Mouse (Mus musculus) erythroblast, adult 5-6 weeks (primary cell): ENCODE results near the gene Esp1. TPM values are rescaled to one million over a fixed set of nuclear protein-coding genes. Genes with fewer than 3 reads are reported as not detected.
"Not testable (repeated sequence)": the region's sequence is repeated elsewhere in the genome, so short reads cannot be mapped to it uniquely, and the experiment has no call there.

Experiments used
- ATAC-seq: replicated peaks from 2 replicates; pipeline ENCODE4 v1.8.0; 2016; ENCODE audit warnings: moderate number of reproducible peaks, mild to moderate bottlenecking, moderate TSS enrichment, inconsistent platforms; ENCODE audit not compliant: poor library complexity, low FRiP score, severe bottlenecking
- total RNA-seq, 2 experiments: library from RNA; stranded (forward) in 1 of 2; stranded (reverse) in 1 of 2; fragments of 150-400 nt in 1 of 2; fragments of 200-764, 138-1000 nt in 1 of 2; gene quantifications; 2 replicates each; pipeline versions ENCODE4 v1.2.3 to v1.2.4; 2015 to 2017; ENCODE audit warnings: low replicate concordance in 2 of 2

Esp1 gene
- total RNA-seq (2015; ENCODE audit: low replicate concordance) (not detected in 2 replicates), total RNA-seq (2017; ENCODE audit: low replicate concordance) (not detected in 2 replicates)

DNA sequence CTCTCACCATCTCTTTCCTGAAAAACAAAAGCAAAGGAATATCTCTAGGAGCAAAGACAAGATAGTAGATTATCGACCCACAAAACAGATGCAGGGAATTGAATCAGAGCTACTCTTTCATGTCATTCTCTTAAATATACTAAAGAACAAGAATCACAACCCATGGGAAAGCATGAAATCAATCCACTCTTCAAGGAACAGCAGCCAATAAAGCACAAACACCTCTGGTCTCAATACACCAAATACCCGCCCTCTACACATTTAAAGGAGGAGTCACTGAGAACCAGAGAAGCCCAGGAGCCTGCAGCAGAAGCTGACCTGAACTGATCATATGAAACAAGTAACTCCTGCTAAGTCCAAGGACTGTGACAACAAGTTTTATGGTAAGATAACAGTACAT, at the start of gene Esp1:
Gene Esp1 (plus strand): TSS at position 301 of the 400 bp plus-strand sequence.
- no peak for ATAC-seq

DNA sequence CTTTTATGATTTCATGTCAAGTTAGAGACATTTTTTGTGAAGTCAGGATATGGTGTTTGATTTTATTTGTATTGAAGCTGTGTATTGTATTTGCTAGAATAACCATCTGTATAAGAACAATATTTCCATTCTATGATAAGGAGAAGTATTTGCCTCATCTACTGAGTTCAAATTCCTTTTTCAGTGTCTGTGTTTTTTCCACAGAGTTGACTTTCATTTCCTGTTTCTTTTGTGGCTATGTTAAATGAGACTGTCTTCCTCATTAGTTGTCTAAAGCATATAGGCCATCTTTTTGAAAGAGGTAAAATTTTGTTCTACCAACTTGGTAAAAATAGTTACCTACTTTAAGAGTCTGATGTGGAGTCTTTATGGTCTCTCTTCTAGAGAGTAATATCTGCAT, 10.6 kb upstream of the Esp1 start:
- ATAC-seq = no peak

DNA sequence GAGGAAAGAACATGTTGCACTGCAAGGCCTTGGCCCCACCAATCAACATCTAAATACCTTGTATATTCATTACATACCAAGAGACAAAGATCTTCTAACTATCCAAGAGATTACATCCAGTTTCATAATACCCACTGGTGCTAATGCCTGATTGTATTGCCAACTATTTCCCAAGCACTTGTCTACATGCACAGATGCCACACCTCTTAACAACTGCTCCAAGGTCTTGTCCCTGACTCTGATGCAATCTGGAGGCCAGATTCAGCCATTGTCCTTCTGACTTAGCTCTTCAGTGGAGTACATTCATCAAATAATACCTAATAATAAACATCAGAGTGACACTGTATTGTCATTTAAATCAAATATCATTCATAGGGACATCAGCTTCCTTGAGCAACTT, 9.9 kb upstream of the Esp1 start:
- ATAC-seq = not testable (repeated sequence)

DNA sequence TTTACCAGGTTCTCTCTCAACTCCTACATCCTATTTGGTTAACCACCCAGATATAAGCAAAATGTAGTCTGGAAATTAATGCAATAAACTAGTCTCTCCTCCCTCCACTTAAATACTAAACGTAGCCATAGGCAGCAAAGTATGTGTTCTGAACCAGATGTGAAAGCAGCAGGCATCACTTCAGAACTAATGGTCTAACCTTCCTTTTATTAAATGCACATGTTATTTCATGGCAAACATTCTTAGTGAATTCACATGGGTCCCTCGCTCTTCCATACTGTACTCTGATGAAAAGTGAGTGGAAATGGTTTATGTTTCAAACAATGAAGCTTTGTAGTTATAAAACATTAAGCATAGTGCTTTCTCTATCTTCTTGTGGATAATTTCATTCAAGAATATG, 4.4 kb downstream of the Esp1 start:
- no peak for ATAC-seq

DNA sequence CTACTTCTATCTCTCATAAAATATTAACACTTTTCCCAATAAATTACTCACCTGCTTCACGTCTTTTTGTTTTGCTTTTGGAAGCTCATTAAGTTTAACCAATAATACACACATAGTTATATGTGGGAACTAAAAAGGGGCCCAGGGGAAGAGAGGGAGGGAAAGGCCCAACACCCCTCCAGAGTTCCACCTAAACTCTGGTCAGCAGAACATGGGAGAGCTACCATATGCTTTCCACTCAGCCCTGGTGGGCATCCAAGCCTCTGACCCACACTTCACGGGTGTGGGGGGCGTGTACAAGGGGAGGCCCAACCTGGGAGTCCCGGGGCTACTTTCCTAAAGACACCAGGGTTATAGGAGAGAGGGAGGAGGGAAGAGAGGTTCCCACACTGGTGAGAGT, 4.8 kb downstream of the Esp1 start:
- no peak for ATAC-seq

DNA sequence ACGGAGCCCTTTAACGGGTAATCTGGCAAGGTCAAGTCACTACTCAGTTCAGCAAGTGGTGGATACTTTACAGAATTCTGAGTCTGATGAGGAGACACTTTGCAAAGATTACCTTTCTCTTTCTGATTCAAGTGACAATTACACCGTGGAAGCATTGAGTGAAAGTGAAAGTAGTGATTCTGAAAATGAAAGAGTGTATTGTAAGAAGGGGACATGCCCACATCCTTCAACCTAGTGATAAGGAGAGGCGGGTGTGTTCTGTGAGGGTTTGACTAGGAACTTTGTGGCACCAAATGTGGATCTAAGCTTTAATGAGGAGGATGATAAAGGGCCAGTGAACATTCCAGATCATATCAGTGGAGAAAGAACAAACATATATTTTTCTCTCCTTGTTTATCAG, 36.7 kb downstream of the Esp1 start:
- ATAC-seq = no peak

DNA sequence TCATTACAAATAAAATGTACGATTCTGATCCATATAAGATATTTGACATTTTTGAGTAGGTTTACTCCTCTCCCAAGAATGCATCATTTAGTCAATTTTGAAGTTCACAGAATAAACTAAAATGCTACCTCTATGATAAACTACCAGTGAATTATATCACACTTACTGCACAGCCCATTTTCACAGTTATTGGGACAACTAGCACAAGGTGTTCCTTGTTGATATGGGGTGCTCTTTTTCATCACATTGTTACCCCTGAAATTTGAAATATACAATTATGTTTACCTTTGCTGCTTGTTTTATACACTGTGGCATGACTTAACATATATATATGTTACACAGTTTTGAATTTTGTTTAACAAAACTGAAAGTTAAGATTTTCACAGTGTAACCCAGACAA, 40.2 kb downstream of the Esp1 start:
- ATAC-seq = no peak

Other genes with a start within 250 kb of the Esp1 start
- gene Esp8, start 207.1 kb upstream of the Esp1 start, total RNA-seq (2015; ENCODE audit: low replicate concordance) = not detected in 2 replicates
- gene Esp8, start 207.1 kb upstream of the Esp1 start, total RNA-seq (2017; ENCODE audit: low replicate concordance) = not detected in 2 replicates
- gene Esp6, start 165.6 kb upstream of the Esp1 start, total RNA-seq (2015; ENCODE audit: low replicate concordance) = not detected in 2 replicates
- not detected in 2 replicates for gene Esp6, start 165.6 kb upstream of the Esp1 start, total RNA-seq (2017; ENCODE audit: low replicate concordance)
- not detected in 2 replicates for gene Esp4, start 128.5 kb upstream of the Esp1 start, total RNA-seq (2015; ENCODE audit: low replicate concordance)
- not detected in 2 replicates for gene Esp4, start 128.5 kb upstream of the Esp1 start, total RNA-seq (2017; ENCODE audit: low replicate concordance)
- gene Esp3, start 95.0 kb upstream of the Esp1 start, total RNA-seq (2015; ENCODE audit: low replicate concordance) = not detected in 2 replicates
- not detected in 2 replicates for gene Esp3, start 95.0 kb upstream of the Esp1 start, total RNA-seq (2017; ENCODE audit: low replicate concordance)
- gene Crisp2, start 79.9 kb downstream of the Esp1 start, total RNA-seq (2015; ENCODE audit: low replicate concordance) = 1.0 TPM in 1 of 2 replicates, not detected in the other
- 3.7 and 5.9 TPM in 2 replicates for gene Crisp2, start 79.9 kb downstream of the Esp1 start, total RNA-seq (2017; ENCODE audit: low replicate concordance)
- 918 and 923 TPM in 2 replicates for gene Rhag, start 84.0 kb downstream of the Esp1 start, total RNA-seq (2015; ENCODE audit: low replicate concordance)
- 744 and 814 TPM in 2 replicates for gene Rhag, start 84.0 kb downstream of the Esp1 start, total RNA-seq (2017; ENCODE audit: low replicate concordance)
- 0.84 and 2.3 TPM in 2 replicates for gene 9130008F23Rik, start 153.4 kb downstream of the Esp1 start, total RNA-seq (2015; ENCODE audit: low replicate concordance)
- gene 9130008F23Rik, start 153.4 kb downstream of the Esp1 start, total RNA-seq (2017; ENCODE audit: low replicate concordance) = not detected in 2 replicates
- gene Glyatl3, start 187.2 kb downstream of the Esp1 start, total RNA-seq (2015; ENCODE audit: low replicate concordance) = 5.4 TPM in 1 of 2 replicates, not detected in the other
- not detected in 2 replicates for gene Glyatl3, start 187.2 kb downstream of the Esp1 start, total RNA-seq (2017; ENCODE audit: low replicate concordance)
- 9.0 and 10.0 TPM in 2 replicates for gene Mut, start 207.6 kb downstream of the Esp1 start, total RNA-seq (2015; ENCODE audit: low replicate concordance)
- 7.4 and 18.7 TPM in 2 replicates for gene Mut, start 207.6 kb downstream of the Esp1 start, total RNA-seq (2017; ENCODE audit: low replicate concordance)
- gene Cenpq, start 207.9 kb downstream of the Esp1 start, total RNA-seq (2015; ENCODE audit: low replicate concordance) = 22.5 and 42.4 TPM in 2 replicates
- gene Cenpq, start 207.9 kb downstream of the Esp1 start, total RNA-seq (2017; ENCODE audit: low replicate concordance) = 54.5 and 55.8 TPM in 2 replicates